Mouse (Mus musculus) MEL (cell line): Measurements from ENCODE around the gene Adra1d. TPM values are rescaled to one million over a fixed set of nuclear protein-coding genes. Genes with fewer than 3 reads are reported as not detected.

Source experiments
- DNase-seq: peaks from one replicate; pipeline ENCODE4 v3.0.0; 2011; ENCODE audit warnings: low read depth, low spot score
- H3K27ac ChIP-seq: 2 replicates; pipeline ENCODE4 v1.5.1; 2012; ENCODE audit warnings: low read depth, mild to moderate bottlenecking, control low read depth, low read length, moderate library complexity; ENCODE audit not compliant: control insufficient read depth
- H3K27me3 ChIP-seq, 2 experiments: fragments of 150-350 bp in 1 of 2; sonication (generic) in 1 of 2; 2 replicates each; pipeline ENCODE4 v1.6.1; 2012; ENCODE audit warnings: low read length in 2 of 2, mild to moderate bottlenecking in 2 of 2, improper control_type of control experiment in 1 of 2, moderate library complexity in 1 of 2; ENCODE audit not compliant: insufficient read depth in 2 of 2, control insufficient read depth in 1 of 2
- H3K36me3 ChIP-seq, 2 experiments: 2 replicates each; pipeline ENCODE4 v1.6.1; 2012 to 2014; ENCODE audit warnings: low read length in 2 of 2, improper control_type of control experiment in 1 of 2, inconsistent platforms in 1 of 2, mild to moderate bottlenecking in 1 of 2; ENCODE audit not compliant: insufficient read depth in 2 of 2, control insufficient read depth in 1 of 2
- H3K4me1 ChIP-seq, 2 experiments: fragments of 150-350 bp in 1 of 2; sonication (generic) in 1 of 2; 2 replicates each; pipeline ENCODE4 v1.6.1; 2012; ENCODE audit warnings: low read length in 2 of 2, improper control_type of control experiment in 1 of 2, mild to moderate bottlenecking in 1 of 2; ENCODE audit not compliant: insufficient read depth in 2 of 2, control insufficient read depth in 1 of 2
- H3K4me3 ChIP-seq, 2 experiments: fragments of 150-350 bp in 1 of 2; sonication (generic) in 1 of 2; 2 replicates each; pipeline ENCODE4 v1.5.1; 2012; ENCODE audit warnings: low read depth in 2 of 2, low read length in 2 of 2, mild to moderate bottlenecking in 2 of 2, moderate library complexity in 2 of 2, control low read depth in 1 of 2, improper control_type of control experiment in 1 of 2; ENCODE audit not compliant: control insufficient read depth in 1 of 2, insufficient read depth in 1 of 2
- H3K79me2 ChIP-seq: 2 replicates; pipeline ENCODE4 v1.6.1; 2012; ENCODE audit warnings: mild to moderate bottlenecking, low read length, moderate library complexity; ENCODE audit not compliant: control insufficient read depth, poor library complexity, insufficient read depth
- H3K9ac ChIP-seq: 2 replicates; pipeline ENCODE4 v1.6.1; 2012; ENCODE audit warnings: low read depth, mild to moderate bottlenecking, control low read depth, low read length, moderate library complexity; ENCODE audit not compliant: control insufficient read depth, poor library complexity, severe bottlenecking
- H3K9me3 ChIP-seq: fragments of 150-350 bp; sonication (generic); replicated peaks from 2 replicates; pipeline ENCODE4 v1.6.1; 2012; ENCODE audit warnings: mild to moderate bottlenecking, low read length, improper control_type of control experiment, moderate library complexity; ENCODE audit not compliant: insufficient read depth
- BHLHE40 ChIP-seq: IDR thresholded peaks from 2 replicates; pipeline ENCODE4 v1.6.1; 2012; ENCODE audit warnings: low read depth, mild to moderate bottlenecking, inconsistent platforms, low read length, improper control_type of control experiment, borderline replicate concordance
- CHD1 ChIP-seq: IDR thresholded peaks from 2 replicates; pipeline ENCODE4 v1.6.1; 2012; ENCODE audit warnings: low read depth, mild to moderate bottlenecking, inconsistent platforms, low read length, improper control_type of control experiment
- CHD2 ChIP-seq: IDR thresholded peaks from 2 replicates; pipeline ENCODE4 v1.6.1; 2011; ENCODE audit warnings: low read length, improper control_type of control experiment
- GABPA ChIP-seq: IDR thresholded peaks from 2 replicates; pipeline ENCODE4 v1.6.1; 2012; ENCODE audit warnings: low read depth, mild to moderate bottlenecking, inconsistent platforms, low read length, improper control_type of control experiment, moderate library complexity
- HCFC1 ChIP-seq: IDR thresholded peaks from 2 replicates; pipeline ENCODE4 v1.6.1; 2012; ENCODE audit warnings: low read depth, mild to moderate bottlenecking, inconsistent platforms, low read length, improper control_type of control experiment, moderate library complexity
- JUND ChIP-seq: IDR thresholded peaks from 2 replicates; pipeline ENCODE4 v1.6.1; 2011; ENCODE audit warnings: low read depth, mild to moderate bottlenecking, improper control_type of control experiment, low read length
- KAT2A ChIP-seq: conservative IDR thresholded peaks from 2 replicates; pipeline ENCODE4 v1.6.1; 2012; ENCODE audit warnings: low read depth, low read length, improper control_type of control experiment, inconsistent platforms
- MAX ChIP-seq: IDR thresholded peaks from 2 replicates; pipeline ENCODE4 v1.6.1; 2011; ENCODE audit warnings: low read length, improper control_type of control experiment
- MAZ ChIP-seq: IDR thresholded peaks from 2 replicates; pipeline ENCODE4 v1.6.1; 2012; ENCODE audit warnings: low read depth, mild to moderate bottlenecking, inconsistent platforms, low read length, improper control_type of control experiment
- MEF2A ChIP-seq: IDR thresholded peaks from 2 replicates; pipeline ENCODE4 v1.6.1; 2014; ENCODE audit warnings: low read depth, mild to moderate bottlenecking, inconsistent platforms, low read length, improper control_type of control experiment; ENCODE audit not compliant: poor library complexity, insufficient replicate concordance, severe bottlenecking; ENCODE audit errors: extremely low read depth
- MYC ChIP-seq: IDR thresholded peaks from 2 replicates; pipeline ENCODE4 v1.6.1; 2011; ENCODE audit warnings: low read depth, mild to moderate bottlenecking, low read length, improper control_type of control experiment, moderate library complexity
- POLR2AphosphoS2 ChIP-seq: IDR thresholded peaks from 2 replicates; pipeline ENCODE4 v1.6.1; 2011; ENCODE audit warnings: low read length, improper control_type of control experiment
- SMC3 ChIP-seq: IDR thresholded peaks from 2 replicates; pipeline ENCODE4 v1.6.1; 2011; ENCODE audit warnings: low read depth, low read length, improper control_type of control experiment
- TAL1 ChIP-seq: IDR thresholded peaks from 2 replicates; pipeline ENCODE4 v1.6.1; 2012; ENCODE audit warnings: mild to moderate bottlenecking, inconsistent platforms, low read length, moderate library complexity, mixed read lengths
- TBP ChIP-seq: IDR thresholded peaks from 2 replicates; pipeline ENCODE4 v1.8.0; 2011; ENCODE audit warnings: low read depth, low read length, improper control_type of control experiment
- TCF12 ChIP-seq: IDR thresholded peaks from 2 replicates; pipeline ENCODE4 v1.6.1; 2014; ENCODE audit warnings: low read depth, mild to moderate bottlenecking, inconsistent platforms, low read length, improper control_type of control experiment, moderate library complexity
- UBTF ChIP-seq: IDR thresholded peaks from 2 replicates; pipeline ENCODE4 v1.6.1; 2012; ENCODE audit warnings: low read depth, mild to moderate bottlenecking, inconsistent platforms, low read length, improper control_type of control experiment, moderate library complexity, borderline replicate concordance; ENCODE audit not compliant: insufficient read depth
- USF1 ChIP-seq: IDR thresholded peaks from 2 replicates; pipeline ENCODE4 v1.6.1; 2014; ENCODE audit warnings: low read depth, mild to moderate bottlenecking, inconsistent platforms, low read length, improper control_type of control experiment, moderate library complexity
- USF2 ChIP-seq, 2 experiments: IDR thresholded peaks; 2 replicates each; pipeline ENCODE4 v1.6.1; 2011 to 2012; ENCODE audit warnings: improper control_type of control experiment in 2 of 2, low read length in 2 of 2, borderline replicate concordance in 1 of 2, inconsistent platforms in 1 of 2, low read depth in 1 of 2, mild to moderate bottlenecking in 1 of 2; ENCODE audit not compliant: insufficient read depth in 1 of 2
- ZKSCAN1 ChIP-seq: IDR thresholded peaks from 2 replicates; pipeline ENCODE4 v1.6.1; 2012; ENCODE audit warnings: low read depth, mild to moderate bottlenecking, inconsistent platforms, low read length, improper control_type of control experiment, moderate library complexity
- ZMIZ1 ChIP-seq: IDR thresholded peaks from 2 replicates; pipeline ENCODE4 v1.6.1; 2012; ENCODE audit warnings: low read depth, mild to moderate bottlenecking, inconsistent platforms, low read length, improper control_type of control experiment, moderate library complexity
- ZNF384 ChIP-seq: IDR thresholded peaks from 2 replicates; pipeline ENCODE4 v1.6.1; 2012; ENCODE audit warnings: low read depth, mild to moderate bottlenecking, inconsistent platforms, low read length, improper control_type of control experiment
- polyA plus RNA-seq, 2 experiments: library from polyadenylated mRNA; stranded (reverse) in 1 of 2; unstranded in 1 of 2; fragments of >175 nt in 1 of 2; fragments of >200 nt in 1 of 2; gene quantifications; 2 replicates each; pipeline versions ENCODE4 v1.2.1 to v1.2.4; 2012; ENCODE audit warnings: low replicate concordance in 2 of 2, low read depth in 1 of 2; ENCODE audit not compliant: insufficient read length in 2 of 2, insufficient read depth in 1 of 2, missing spikeins in 1 of 2
- total RNA-seq: library from RNA; depleted of rRNA; stranded (reverse); fragments of 300-350 nt; gene quantifications from 2 replicates; pipeline ENCODE4 v1.2.3, GENCODE M21; 2012

Adra1d gene
- total and polyA plus RNA-seq, 3 experiments = not detected

GRCm38 (mm10) chr2:131549090-131549489 is 13.0 kb downstream of the Adra1d start:
- H3K9me3 ChIP-seq = no peaks in the 10 kb centered on the region
- TF ChIP-seq ZNF384 = no peak
- no peak for TF ChIP-seq POLR2AphosphoS2
- no peak for TF ChIP-seq CHD1
- TF ChIP-seq SMC3 = no peak
- TF ChIP-seq BHLHE40 = no peak
- TF ChIP-seq TBP = no peak
- TF ChIP-seq KAT2A = no peak
- TF ChIP-seq TAL1 = no peak
- no peak for TF ChIP-seq MAZ
- no peak for TF ChIP-seq UBTF
- TF ChIP-seq USF1 = no peak
- no peak for TF ChIP-seq MAX
- no peak for TF ChIP-seq MEF2A
- no peak for TF ChIP-seq MYC
- no peak for TF ChIP-seq CHD2
- TF ChIP-seq HCFC1 = no peak
- no peak for TF ChIP-seq USF2 (IDR thresholded peaks at IDR 0.05; ENCODE audit: borderline replicate concordance in 1 of 2, insufficient read depth in 1 of 2, low read depth in 1 of 2, low read length in 2 of 2)
- TF ChIP-seq, all 39 proteins: peak for 0
- no peaks in the 10 kb centered on the region for H3K36me3 ChIP-seq
- no peak for DNase-seq
- H3K9ac ChIP-seq = no peak overlapping the region
- no peaks in the 10 kb centered on the region for H3K79me2 ChIP-seq
- no peaks in the 10 kb centered on the region for H3K27me3 ChIP-seq
- H3K4me1 ChIP-seq = no peaks in the 10 kb centered on the region
- H3K27ac ChIP-seq = no peak overlapping the region
- no peak overlapping the region for H3K4me3 ChIP-seq

GRCm38 (mm10) chr2:131548330-131548729 is 13.8 kb downstream of the Adra1d start:
- Histone ChIP-seq H3K27me3 (no peaks in the 10 kb centered on the region), H3K9me3 (no peaks in the 10 kb centered on the region), H3K4me1 (no peaks in the 10 kb centered on the region), H3K27ac (no peak overlapping the region), H3K9ac (no peak overlapping the region), H3K36me3 (no peaks in the 10 kb centered on the region), H3K79me2 (no peaks in the 10 kb centered on the region), H3K4me3 (no peak overlapping the region)
- no peak for TF ChIP-seq ZMIZ1
- no peak for TF ChIP-seq ZKSCAN1
- no peak for TF ChIP-seq GABPA
- no peak for TF ChIP-seq JUND
- no peak for TF ChIP-seq TCF12
- no peak for TF ChIP-seq MYC
- DNase-seq = no peak
